Mouse (Mus musculus): ENCODE results near the gene Galp.

GRCm38 (mm10) chr7:6159604-6160003 is 37.3 kb upstream of the Galp start:
- TF ChIP-seq POLR2A (IDR thresholded peaks at IDR 0.05; ENCODE audit: control insufficient read depth, extremely low read depth, insufficient read depth, low read length, poor library complexity) (no peak), CTCF (IDR thresholded peaks at IDR 0.05; ENCODE audit: borderline replicate concordance, control insufficient read depth, extremely low read depth, insufficient read depth, low read length, poor library complexity) (no peak)
